ENCODE assay signal across 9 mouse cellular contexts in the genomic region with DNA sequence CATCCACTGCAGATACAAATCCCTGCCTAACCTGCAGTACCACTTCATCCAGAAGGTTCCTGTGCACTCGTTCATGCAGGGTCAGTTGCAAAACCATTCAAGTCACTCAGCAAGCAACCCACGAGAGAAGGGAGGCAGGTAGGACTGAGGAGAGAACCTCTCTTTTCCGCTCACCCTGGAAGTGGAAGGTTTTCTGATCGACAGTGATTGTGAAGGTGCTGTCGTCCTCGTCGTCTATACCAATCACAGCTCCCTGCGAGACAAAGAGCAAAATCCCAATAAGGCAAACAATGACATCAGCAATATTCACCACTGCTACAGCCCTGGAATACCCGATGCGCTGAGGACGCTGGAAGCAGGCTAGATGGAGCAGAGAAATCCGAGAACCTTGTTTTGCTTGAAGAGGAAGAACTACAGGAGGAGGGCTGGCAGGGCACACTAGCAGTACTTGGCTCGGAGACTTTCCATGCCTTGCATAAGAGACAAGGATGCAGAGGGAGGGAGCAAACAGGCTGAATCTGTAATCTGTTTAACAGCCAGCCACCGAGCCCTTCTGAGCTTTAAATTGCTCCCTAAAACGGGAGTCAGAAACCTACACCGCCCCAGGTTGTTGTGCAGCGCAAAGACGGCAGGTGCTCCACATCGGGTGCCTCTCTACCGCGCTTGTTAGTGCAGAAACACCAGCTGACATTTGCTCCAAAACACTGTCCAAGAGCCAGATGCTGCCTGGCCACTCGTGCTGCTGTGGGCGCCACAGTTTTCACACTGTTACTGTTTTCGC. TPM values are rescaled to one million over a fixed set of nuclear protein-coding genes. Genes with fewer than 3 reads are reported as not detected.
DNase-seq lines count a peak whose midpoint lies in the region; ATAC-seq lines count a peak whose summit lies in the region.
"Had no signal": no experiment of that assay in that cellular context is flagged by ENCODE, and none has a peak within 500 bp of the region (broad histone marks: within the 10 kb centered on the region; RNA-seq: fewer than 3 reads in every experiment).

No protein-coding gene starts in this region.

- peak overlapping the region; percentile 33 for H3K4me3 ChIP-seq in forebrain, embryonic 15.5 days
- H3K4me3 ChIP-seq in hindbrain, embryonic 10.5 days, result peak overlapping the region; percentile 3; the same call in 1 of the 2 replicates
- H3K4me3 ChIP-seq in midbrain, embryonic 11.5 days (ENCODE audit: low read depth, low read length), result no peak overlapping the region
- H3K4me3 ChIP-seq: liver, embryonic 13.5 days had no signal

- 22% methylated on average over 24 of the region's 24 CpGs for WGBS in forebrain, embryonic 15.5 days
- WGBS in hindbrain, embryonic 10.5 days, result 47% methylated on average over 24 of the region's 24 CpGs
- 48% methylated on average over 24 of the region's 24 CpGs for WGBS in midbrain, embryonic 11.5 days

- H3K4me1 ChIP-seq in forebrain, embryonic 15.5 days, result peaks cover 30% of the 10 kb centered on the region
- H3K4me1 ChIP-seq in hindbrain, embryonic 10.5 days (replicated peaks), result peaks cover 16% of the 10 kb centered on the region
- peaks cover 5% of the 10 kb centered on the region; the same call in 1 of the 2 replicates for H3K4me1 ChIP-seq in midbrain, embryonic 11.5 days (ENCODE audit: control insufficient read depth, insufficient read depth, low read length)
- H3K4me1 ChIP-seq: liver, embryonic 13.5 days had no signal

- H3K9me3 ChIP-seq in forebrain, embryonic 15.5 days, result no peaks in the 10 kb centered on the region
- H3K9me3 ChIP-seq in hindbrain, embryonic 10.5 days, result no peaks in the 10 kb centered on the region
- no peaks in the 10 kb centered on the region for H3K9me3 ChIP-seq in midbrain, embryonic 11.5 days (ENCODE audit: control insufficient read depth, low read length)
- H3K9me3 ChIP-seq: liver, embryonic 13.5 days had no signal

- peak overlapping the region; percentile 87 for H3K27ac ChIP-seq in forebrain, embryonic 15.5 days (replicated peaks)
- H3K27ac ChIP-seq in hindbrain, embryonic 10.5 days, result peak overlapping the region; percentile 54; the same call in 1 of the 2 replicates
- peak overlapping the region; percentile 0; the same call in 1 of the 2 replicates for H3K27ac ChIP-seq in midbrain, embryonic 11.5 days (ENCODE audit: low read depth, low read length)
- H3K27ac ChIP-seq: liver, embryonic 13.5 days had no signal

- H3K4me2 ChIP-seq in forebrain, embryonic 15.5 days (replicated peaks), result peak overlapping the region; percentile 46
- H3K4me2 ChIP-seq in midbrain, embryonic 11.5 days, result 0 out of 2 replicates have a peak overlapping the region, but pooled peaks have one; percentile 12
- H3K4me2 ChIP-seq: liver, embryonic 13.5 days had no signal

- no peaks in the 10 kb centered on the region for H3K27me3 ChIP-seq in forebrain, embryonic 15.5 days
- no peaks in the 10 kb centered on the region for H3K27me3 ChIP-seq in hindbrain, embryonic 10.5 days (ENCODE audit: insufficient read depth, poor library complexity, severe bottlenecking)
- no peaks in the 10 kb centered on the region for H3K27me3 ChIP-seq in midbrain, embryonic 11.5 days (ENCODE audit: control insufficient read depth, insufficient read depth, low read length)
- H3K27me3 ChIP-seq: liver, embryonic 13.5 days had no signal

- ATAC-seq in forebrain, embryonic 15.5 days (replicated peaks), result peak; percentile 86
- 0 out of 2 replicates have a peak, but pooled peaks have one; percentile 40 for ATAC-seq in midbrain, embryonic 11.5 days (ENCODE audit: low FRiP score)

- peak overlapping the region; percentile 40 for H3K9ac ChIP-seq in forebrain, embryonic 15.5 days (replicated peaks)
- 0 out of 2 replicates have a peak overlapping the region, but pooled peaks have one; percentile 14 for H3K9ac ChIP-seq in midbrain, embryonic 11.5 days (ENCODE audit: low read length)
- H3K9ac ChIP-seq: liver, embryonic 13.5 days had no signal

- H3K36me3 ChIP-seq in forebrain, embryonic 15.5 days, result no peaks in the 10 kb centered on the region
- peaks cover 5% of the 10 kb centered on the region; the same call in 1 of the 2 replicates for H3K36me3 ChIP-seq in hindbrain, embryonic 10.5 days
- H3K36me3 ChIP-seq in midbrain, embryonic 11.5 days (ENCODE audit: control insufficient read depth, insufficient read depth, low read length), result no peaks in the 10 kb centered on the region
- H3K36me3 ChIP-seq: liver, embryonic 13.5 days had no signal

- DNase-seq in urinary bladder, postnatal 36 days (ENCODE audit: low spot score in 2 of 2), result peak; percentile 20 to 51
- no peak for DNase-seq in urinary bladder, postnatal 25 days (ENCODE audit: low spot score)
- DNase-seq in hindbrain, embryonic 10.5 days (ENCODE audit: low spot score), result no peak
- peak; percentile 34 to 44 for DNase-seq in layer of hippocampus, postnatal 36 days
- peak; percentile 88 for DNase-seq in midbrain, embryonic 11.5 days (ENCODE audit: low spot score, missing footprints)
- no peak for DNase-seq in thymus, postnatal 25 days
- DNase-seq in spleen, postnatal 10 days (ENCODE audit: low spot score in 2 of 2), result no peak
- DNase-seq: liver, embryonic 13.5 days had no signal

RNA-seq across cellular contexts. Expression of a gene that starts 45.4 kb away (rescaled TPM):
- polyA plus RNA-seq in forebrain, embryonic 15.5 days (2015; fragmentation: Nextera tagmentation; extraction: Ambion mirVana), result 76.7 and 78.5 TPM in 2 replicates
- 59.5 and 66.7 TPM in 2 replicates for polyA plus RNA-seq in hindbrain, embryonic 10.5 days (2016; fragmentation: Nextera tagmentation; extraction: Ambion mirVana)
- 10 to 100 TPM; 50.6 to 54.0 TPM for total RNA-seq in layer of hippocampus, postnatal 36 days (2021)
- polyA plus RNA-seq in midbrain, embryonic 11.5 days (2014; fragmentation: Nextera tagmentation; extraction: Ambion mirVana), result 75.8 and 78.8 TPM in 2 replicates

Comparison
In these comparisons a context has a peak if more than half of its experiments do, and no peak if none do; other contexts are left out.
1. DNase-seq: peak in urinary bladder, postnatal 36 days (2 of 2), layer of hippocampus, postnatal 36 days (2 of 2) and midbrain, embryonic 11.5 days (single experiment); none in urinary bladder, postnatal 25 days (single experiment), hindbrain, embryonic 10.5 days (single experiment), thymus, postnatal 25 days (single experiment) and spleen, postnatal 10 days (0 of 2).
2. H3K27ac ChIP-seq: peak in every context shown above with its lines; median percentile 87 in forebrain, embryonic 15.5 days; 54 in hindbrain, embryonic 10.5 days; 0 in midbrain, embryonic 11.5 days.